Mouse (Mus musculus) heart, adult 18-20 months (tissue): ENCODE results near the gene Gfra4. TPM values are rescaled to one million over a fixed set of nuclear protein-coding genes. Genes with fewer than 3 reads are reported as not detected.

Experiments used
- DNase-seq, 2 experiments: peaks; one replicate each; pipeline ENCODE4 v3.0.0; 2021 to 2022; ENCODE audit warnings: mixed read lengths in 1 of 2
- long read RNA-seq, 2 experiments: library from polyadenylated mRNA; stranded (forward); transcript quantifications; one replicate each; pipeline ENCODE4 v2.0.0; 2021
- total RNA-seq, 2 experiments: library from RNA; stranded (reverse); gene quantifications; 2 replicates each; pipeline ENCODE4 v1.2.3; 2021

Gene Gfra4
- total RNA-seq, result 10 to 100 TPM in 1 of 2 experiments, 1 to 10 TPM in 1; 6.2 to 10.2 TPM
- long read RNA-seq, experiment 1, partial matches to known transcripts, result 7 of 11 reads
- long read RNA-seq, experiment 1, other reads (novel, unspliced or antisense), result 1 of 11 reads
- long read RNA-seq, experiment 2, partial matches to known transcripts, result 5 of 13 reads
- long read RNA-seq, experiment 2, other reads (novel, unspliced or antisense), result 2 of 13 reads

DNA sequence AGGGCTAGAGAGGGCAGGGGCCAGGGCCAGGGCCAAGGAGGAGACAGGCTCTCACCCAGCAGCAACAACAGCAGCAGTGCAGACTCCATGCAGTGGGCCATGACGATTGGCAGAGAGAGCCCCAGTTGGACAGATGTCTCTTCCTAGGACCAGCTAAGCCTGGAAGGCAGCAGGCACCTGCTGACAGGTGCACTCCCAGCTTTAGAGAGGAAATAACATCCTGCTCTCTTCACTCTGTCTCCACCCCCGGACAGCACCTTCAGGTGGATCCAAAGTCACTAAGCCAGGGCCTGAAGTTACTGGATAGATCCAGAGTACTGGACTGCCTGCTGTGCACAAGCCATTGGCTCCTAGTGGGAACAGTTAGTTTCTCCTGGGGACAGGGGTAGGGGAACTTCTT, at the start of gene Gfra4:
Gfra4 (minus strand) TSS at position 101 of the 400 bp plus-strand sequence.
- no peak for DNase-seq

- peak in 1 of 2 experiments; percentile 81 for DNase-seq
These were observed 48.0 kb upstream of the Gfra4 start for GRCm38 (mm10) chr2:131090852-131091251.

GRCm38 (mm10) chr2:131089634-131090033, 46.7 kb upstream of the Gfra4 start:
- DNase-seq, result peak in 1 of 2 experiments; percentile 49

- DNase-seq, result no peak
These were observed 45.7 kb upstream of the Gfra4 start for GRCm38 (mm10) chr2:131088581-131088980.

DNA sequence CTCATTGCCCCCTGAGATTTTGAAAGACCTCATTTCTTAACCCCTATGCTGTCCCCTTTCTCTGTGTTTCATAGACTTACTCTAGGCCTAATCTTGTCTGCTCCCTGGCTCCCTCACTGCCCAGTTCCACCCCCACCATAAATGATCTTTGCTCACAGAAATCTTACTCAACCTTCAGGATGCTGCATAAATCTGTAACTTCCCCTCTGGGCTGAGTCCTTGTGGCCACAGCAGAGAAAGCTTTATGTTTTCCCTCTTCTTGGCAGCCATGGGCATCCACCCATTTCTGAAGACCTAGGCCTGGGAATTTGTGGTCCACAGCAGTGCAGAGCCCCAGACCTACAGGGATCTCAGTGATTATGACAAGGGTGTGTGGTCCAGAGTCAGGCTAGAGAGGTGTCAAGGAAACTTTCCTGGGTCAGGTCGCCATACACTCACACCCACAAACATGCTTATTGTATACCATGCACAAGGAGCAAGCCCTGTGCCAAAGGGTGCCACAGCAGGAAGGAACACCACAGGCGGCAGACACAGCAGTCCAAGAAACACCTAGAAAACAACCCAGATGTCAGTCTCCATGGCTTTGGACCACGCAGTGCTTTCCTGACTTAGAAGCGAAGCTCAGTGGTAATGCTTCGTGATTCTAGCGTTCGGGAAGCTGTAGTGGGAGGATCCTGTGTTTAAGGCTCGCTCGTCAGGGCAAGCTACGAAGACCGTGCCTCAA, 43.9 kb upstream of the Gfra4 start, which contains the start of gene Siglec1:
Siglec1 (minus strand) TSS at position 99 of the 724 bp plus-strand sequence.
- DNase-seq, result no peak

DNA sequence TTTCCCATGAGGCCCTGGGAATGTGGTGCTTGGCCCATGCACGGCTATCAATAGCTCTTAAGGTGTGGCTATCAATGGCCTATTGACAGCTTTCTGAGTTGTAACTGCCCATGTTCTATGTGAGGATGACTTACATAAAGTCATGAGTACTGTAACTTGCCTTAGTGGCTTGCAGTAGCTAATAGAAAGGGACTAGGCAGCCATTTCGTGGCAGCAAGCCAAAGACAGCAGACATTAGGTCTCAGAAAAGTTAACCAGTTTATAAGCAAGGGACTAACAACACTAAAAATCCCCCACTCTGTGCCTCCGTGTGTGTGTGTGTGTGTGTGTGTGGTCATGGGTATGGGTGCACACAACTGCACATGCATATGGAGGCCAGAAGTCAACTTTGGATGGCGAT, 41.3 kb upstream of the Gfra4 start:
- no peak for DNase-seq

DNA sequence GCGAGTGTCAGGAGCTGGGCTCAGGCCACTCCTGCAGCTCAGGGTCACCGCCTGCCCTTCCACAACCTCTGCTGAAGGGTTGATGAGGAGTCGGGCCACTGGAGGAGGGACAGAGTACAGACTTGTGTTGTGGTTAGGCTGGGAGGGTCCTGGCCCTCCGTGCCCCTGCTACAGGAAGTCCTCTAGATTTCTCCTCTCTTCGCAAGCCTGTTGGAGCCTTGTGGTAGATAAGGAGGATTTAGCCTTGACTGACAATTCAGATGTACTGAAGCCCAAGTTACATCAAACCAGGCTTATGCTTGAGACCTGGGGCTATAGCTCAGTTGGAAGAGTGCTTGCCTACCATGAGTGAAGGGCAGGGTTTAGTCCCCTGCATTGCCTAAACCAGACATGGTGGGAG, 37.6 kb upstream of the Gfra4 start:
- DNase-seq, result no peak

- no peak for DNase-seq
These were observed 29.6 kb upstream of the Gfra4 start for GRCm38 (mm10) chr2:131072536-131072935.

DNA sequence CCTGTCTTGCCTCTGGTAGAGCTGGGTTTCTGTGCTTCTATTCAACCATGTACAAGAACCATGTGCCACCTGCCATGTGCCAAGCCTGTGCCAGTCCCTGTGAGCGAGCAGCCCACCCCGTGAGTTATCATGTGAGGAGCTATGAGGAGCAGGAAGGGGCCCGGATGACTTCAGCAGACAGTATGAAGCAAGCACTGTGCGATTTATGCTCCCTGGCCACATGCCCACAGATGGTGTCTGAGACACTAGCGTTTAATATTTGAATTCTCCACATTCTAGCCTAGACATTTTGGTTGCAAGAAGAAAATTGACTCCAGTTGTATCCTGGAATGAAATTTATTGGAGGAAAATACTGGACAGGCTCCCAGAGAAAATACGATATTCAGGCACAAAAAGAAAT, 24.6 kb upstream of the Gfra4 start:
- DNase-seq, result no peak

- no peak for DNase-seq
These were observed 23.5 kb upstream of the Gfra4 start for GRCm38 (mm10) chr2:131066342-131066741.

DNA sequence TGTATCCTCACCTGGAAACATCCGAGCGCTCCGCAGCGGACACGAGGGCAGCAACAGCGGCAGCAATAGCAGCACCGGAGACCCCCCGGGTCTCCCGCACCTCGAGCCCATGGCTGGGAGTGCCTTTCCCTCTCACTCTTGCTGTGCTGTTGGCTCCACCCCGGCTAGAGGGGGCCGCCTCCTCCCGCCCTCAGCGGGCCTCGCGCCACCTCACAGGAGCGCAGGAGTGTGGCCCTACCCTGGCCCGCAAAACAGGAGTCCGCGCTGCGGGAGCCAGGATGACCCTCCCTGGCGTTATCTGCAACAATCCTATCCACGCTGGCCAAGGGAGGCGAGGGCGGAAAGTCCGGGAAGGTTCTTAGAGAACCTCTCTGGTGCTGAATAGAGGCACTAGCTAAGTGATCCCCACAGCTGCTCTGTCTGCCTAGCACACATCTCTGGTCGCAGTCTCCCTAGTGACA, 20.5 kb upstream of the Gfra4 start, which contains the start of gene Adam33:
Adam33 (minus strand) TSS at position 411 of the 461 bp plus-strand sequence.
- DNase-seq, result peak; percentile 31 to 38

- DNase-seq, result peak; percentile 22 to 34
These were observed 18.7 kb upstream of the Gfra4 start for GRCm38 (mm10) chr2:131061607-131062006.

- no peak for DNase-seq
These were observed 17.9 kb upstream of the Gfra4 start for GRCm38 (mm10) chr2:131060784-131061183.

DNA sequence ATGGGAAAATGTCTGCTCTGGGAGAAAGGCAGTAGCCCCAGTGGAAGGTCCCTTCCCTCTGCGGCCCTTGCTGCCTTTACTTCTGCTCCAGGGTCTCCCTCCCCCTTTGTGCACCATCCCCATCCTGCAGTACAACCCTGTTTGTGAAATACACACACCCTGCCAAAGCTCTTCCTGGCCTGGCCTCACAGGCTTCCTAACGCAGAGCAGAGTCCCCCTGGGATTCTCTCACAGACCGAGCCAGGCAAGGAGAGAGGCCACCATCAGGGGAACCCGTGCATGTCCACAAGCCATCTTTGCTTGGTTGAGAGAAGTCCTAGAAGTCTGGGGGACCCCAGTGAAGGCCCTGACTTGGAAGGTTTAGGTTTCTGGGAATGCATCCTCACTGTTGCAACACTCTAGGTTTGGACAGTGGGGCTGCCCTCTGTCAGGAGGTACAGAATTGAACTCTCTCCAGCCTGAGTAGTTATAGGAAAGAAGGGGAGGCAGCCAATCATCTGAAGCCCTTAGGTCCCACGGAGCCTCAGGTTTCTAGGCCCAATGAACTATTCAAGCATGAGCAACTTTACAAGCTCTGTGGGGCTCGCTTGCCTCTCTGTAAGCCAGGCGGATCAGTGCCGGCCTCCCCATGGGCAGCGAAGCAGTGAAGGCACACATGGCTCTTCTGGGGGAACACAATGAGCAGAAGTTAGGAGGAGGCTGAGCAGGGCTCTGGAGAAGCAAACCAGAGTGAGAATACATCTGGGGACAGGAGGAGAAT, 17.1 kb upstream of the Gfra4 start:
- DNase-seq, result peak in 1 of 2 experiments; percentile 71

- peak; percentile 84 to 90 for DNase-seq
These were observed 16.5 kb upstream of the Gfra4 start for GRCm38 (mm10) chr2:131059377-131059776.

- DNase-seq, result peak in 1 of 2 experiments; percentile 10
These were observed 15.8 kb upstream of the Gfra4 start for GRCm38 (mm10) chr2:131058672-131059071.

DNA sequence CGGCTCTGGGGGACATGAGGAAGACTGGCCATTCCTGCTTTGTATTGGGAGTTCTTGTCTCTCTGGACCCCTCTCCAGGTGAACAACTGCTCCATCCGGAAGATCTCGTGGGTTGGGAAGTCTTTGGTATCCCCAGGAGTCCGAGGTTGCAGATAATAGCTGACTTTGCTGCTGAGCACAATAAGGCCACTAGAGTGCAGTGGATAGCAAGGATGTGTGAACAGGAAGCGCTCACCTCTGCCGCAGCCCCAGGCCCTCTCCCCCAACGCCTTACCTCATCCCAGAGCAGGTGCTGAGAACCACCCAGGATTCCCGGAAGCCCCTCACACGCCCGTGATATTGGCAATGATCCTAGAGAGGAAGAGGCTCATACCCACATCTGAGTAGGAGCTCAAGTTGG, 13.3 kb upstream of the Gfra4 start:
- peak in 1 of 2 experiments; percentile 49 for DNase-seq

- peak; percentile 39 to 69 for DNase-seq
These were observed 12.7 kb upstream of the Gfra4 start for GRCm38 (mm10) chr2:131055631-131056030.

DNA sequence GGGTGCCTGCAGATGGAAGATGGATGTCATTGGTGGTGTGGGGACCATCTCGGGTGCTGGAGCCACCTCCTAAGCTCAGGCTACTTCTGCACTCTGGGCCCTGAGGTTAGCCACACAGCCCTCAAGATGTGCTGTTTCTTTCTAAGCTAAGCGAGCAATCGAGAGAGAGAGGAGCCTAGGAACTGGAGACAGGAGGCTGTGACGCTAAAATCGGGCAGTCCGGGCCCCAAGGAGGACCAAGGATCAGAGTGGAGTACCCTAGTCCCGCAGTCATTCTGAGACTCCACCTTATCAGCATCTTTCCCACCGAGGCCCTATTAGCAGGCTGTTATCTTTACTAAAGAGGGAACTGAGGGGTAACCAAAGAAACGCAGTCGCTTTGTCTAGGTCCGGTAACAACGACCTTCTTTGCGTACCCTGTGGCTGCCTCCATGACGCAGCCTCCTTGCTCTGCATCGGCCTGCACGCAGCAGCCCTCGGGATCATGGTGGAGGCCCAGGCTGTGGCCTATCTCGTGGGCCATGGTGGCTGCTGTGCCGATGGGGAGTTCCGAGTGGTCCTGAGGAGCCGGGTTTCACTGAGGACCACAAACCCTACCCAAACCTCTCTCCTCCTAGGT, 11.9 kb upstream of the Gfra4 start:
- no peak for DNase-seq

DNA sequence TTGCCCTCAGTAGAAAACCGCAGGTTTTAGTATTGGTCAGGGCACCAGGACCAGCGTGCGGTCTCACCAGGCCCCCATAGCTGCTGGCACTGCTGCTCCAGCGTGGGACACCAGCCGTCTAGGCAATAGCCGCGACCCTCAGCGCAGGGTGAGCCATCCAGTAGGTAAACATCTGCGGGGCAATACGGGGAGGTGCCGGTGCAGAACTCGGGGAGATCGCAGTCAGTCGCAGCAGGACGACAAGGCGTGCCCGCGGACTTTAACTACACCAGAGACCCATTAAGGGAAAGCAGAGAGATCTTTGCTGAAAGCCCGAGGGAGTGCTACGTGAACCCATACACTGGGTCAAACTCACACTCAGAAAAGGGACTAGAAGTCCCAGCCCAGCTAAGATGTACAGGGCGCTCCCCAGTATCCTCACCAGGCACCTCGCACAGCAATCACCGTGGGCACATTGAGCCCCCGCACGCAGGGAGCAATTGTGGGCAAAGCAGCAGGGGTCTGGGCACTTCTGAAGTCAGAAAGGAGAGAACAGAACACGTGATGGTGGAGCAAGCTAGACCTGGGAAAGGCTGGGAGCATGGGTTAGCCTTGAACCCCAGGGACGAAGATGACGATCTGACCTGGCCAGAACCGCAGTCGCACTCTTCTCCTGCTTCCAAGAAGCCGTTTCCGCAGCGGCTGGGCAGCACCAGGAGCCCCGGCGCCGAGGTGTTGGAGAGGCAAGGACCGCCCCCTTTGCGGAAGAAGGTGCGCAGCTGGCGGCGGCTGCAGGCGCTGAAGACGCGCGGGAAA, 11.2 kb upstream of the Gfra4 start:
- peak in 1 of 2 experiments; percentile 15 for DNase-seq

- DNase-seq, result no peak
These were observed 10.1 kb upstream of the Gfra4 start for GRCm38 (mm10) chr2:131052862-131053418.
